Mouse (Mus musculus): Measurements from ENCODE around the gene Prdm12. TPM values are rescaled to one million over a fixed set of nuclear protein-coding genes. Genes with fewer than 3 reads are reported as not detected.

The Prdm12 gene
- polyA plus RNA-seq, 1 experiment from 2014 or later = 1.1 TPM

DNA sequence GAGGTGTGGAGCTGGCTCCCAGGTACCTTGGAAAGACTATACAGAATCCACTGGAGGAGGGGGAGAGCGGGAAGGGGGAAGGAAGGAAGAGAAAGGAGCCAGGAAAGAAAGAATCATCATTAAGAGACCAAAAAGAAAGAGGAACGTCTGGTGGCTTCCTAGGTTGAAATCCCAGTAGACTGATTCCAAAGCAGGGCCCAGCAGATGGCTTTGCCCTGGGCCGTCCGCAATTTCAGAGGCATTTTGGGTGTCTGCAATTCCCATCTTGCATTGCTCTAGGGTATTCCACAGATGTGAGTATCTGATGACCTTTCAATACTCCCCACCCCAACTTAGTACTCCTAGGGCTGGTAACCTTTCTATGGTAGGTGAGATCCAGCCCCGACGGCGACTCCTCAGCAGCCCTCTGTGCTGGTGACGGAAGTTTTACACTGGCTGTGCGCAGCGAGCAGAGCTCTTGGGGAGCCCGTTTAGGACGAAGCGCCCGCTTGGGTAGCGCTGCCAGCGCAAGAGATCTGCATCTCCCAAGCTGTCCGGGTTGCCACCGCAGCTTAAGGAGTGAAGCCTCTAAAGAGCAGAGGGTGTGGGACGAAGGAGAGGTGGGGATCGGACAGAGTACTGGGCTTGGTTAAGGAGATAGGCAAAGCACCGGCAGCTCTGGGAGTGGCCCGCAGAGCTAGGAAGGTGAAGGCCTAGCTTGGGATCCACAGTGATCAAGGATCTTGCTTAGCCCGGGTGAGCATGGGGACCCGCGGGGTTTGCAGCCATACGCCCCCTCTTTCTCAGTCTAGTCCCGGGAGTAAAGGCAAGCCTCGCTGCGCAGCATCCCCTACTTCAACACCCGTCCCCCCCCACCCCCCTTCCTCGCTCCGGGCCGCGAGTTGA lies 1.0 kb upstream of the Prdm12 start:
- H3K4me2 ChIP-seq (ENCODE audit: low read depth, low read length) = peak overlapping the region; percentile 33
- no peaks in the 10 kb centered on the region for H3K9me3 ChIP-seq (ENCODE audit: control insufficient read depth, low read length)
- H3K36me3 ChIP-seq (ENCODE audit: control insufficient read depth, insufficient read depth, low read length) = no peaks in the 10 kb centered on the region
- H3K9ac ChIP-seq (replicated peaks; ENCODE audit: low read depth, low read length) = 0 out of 2 replicates have a peak overlapping the region, but pooled peaks have one; percentile 16
- ATAC-seq (ENCODE audit: low read depth) = peak; percentile 23; the same call in 1 of the 2 replicates
- H3K27ac ChIP-seq (ENCODE audit: low read depth, low read length) = no peak overlapping the region
- H3K4me1 ChIP-seq (ENCODE audit: control insufficient read depth, insufficient read depth, low read length) = peaks cover 14% of the 10 kb centered on the region; the same call in 1 of the 2 replicates
- peak overlapping the region; percentile 19; the same call in 1 of the 2 replicates for H3K4me3 ChIP-seq (ENCODE audit: low read depth, low read length)
- H3K27me3 ChIP-seq (ENCODE audit: control insufficient read depth, insufficient read depth, low read length) = peaks cover 58% of the 10 kb centered on the region
- 1% methylated on average over 33 of the region's 34 CpGs for WGBS

DNA sequence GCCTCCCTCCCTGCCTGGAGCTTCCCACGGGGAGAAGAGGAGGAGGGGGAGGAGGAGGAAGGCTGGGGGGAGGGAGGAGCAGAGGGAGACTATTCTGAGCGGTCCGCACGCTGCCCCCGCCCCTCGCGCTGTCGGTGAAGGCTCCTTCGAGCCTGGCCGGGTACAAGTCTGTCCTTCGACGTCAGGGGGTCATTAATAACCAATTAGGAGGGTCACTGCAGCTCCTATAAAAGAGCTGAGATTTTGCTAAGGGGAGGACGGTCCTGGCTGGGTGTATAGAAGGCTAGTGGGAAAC lies 424 bp upstream of the Prdm12 start:
- H3K4me3 ChIP-seq (ENCODE audit: low read depth, low read length) = no peak overlapping the region
- ATAC-seq (ENCODE audit: low read depth) = 0 out of 2 replicates have a peak, but pooled peaks have one; percentile 7
- no peak overlapping the region for H3K27ac ChIP-seq (ENCODE audit: low read depth, low read length)
- no peaks in the 10 kb centered on the region for H3K36me3 ChIP-seq (ENCODE audit: control insufficient read depth, insufficient read depth, low read length)
- WGBS = 1% methylated on average over 12 of the region's 13 CpGs
- peaks cover 58% of the 10 kb centered on the region for H3K27me3 ChIP-seq (ENCODE audit: control insufficient read depth, insufficient read depth, low read length)
- 0 out of 2 replicates have a peak overlapping the region, but pooled peaks have one; percentile 33 for H3K4me2 ChIP-seq (ENCODE audit: low read depth, low read length)
- H3K4me1 ChIP-seq (ENCODE audit: control insufficient read depth, insufficient read depth, low read length) = peaks cover 14% of the 10 kb centered on the region; the same call in 1 of the 2 replicates
- H3K9ac ChIP-seq (replicated peaks; ENCODE audit: low read depth, low read length) = no peak overlapping the region
- no peaks in the 10 kb centered on the region for H3K9me3 ChIP-seq (ENCODE audit: control insufficient read depth, low read length)

DNA sequence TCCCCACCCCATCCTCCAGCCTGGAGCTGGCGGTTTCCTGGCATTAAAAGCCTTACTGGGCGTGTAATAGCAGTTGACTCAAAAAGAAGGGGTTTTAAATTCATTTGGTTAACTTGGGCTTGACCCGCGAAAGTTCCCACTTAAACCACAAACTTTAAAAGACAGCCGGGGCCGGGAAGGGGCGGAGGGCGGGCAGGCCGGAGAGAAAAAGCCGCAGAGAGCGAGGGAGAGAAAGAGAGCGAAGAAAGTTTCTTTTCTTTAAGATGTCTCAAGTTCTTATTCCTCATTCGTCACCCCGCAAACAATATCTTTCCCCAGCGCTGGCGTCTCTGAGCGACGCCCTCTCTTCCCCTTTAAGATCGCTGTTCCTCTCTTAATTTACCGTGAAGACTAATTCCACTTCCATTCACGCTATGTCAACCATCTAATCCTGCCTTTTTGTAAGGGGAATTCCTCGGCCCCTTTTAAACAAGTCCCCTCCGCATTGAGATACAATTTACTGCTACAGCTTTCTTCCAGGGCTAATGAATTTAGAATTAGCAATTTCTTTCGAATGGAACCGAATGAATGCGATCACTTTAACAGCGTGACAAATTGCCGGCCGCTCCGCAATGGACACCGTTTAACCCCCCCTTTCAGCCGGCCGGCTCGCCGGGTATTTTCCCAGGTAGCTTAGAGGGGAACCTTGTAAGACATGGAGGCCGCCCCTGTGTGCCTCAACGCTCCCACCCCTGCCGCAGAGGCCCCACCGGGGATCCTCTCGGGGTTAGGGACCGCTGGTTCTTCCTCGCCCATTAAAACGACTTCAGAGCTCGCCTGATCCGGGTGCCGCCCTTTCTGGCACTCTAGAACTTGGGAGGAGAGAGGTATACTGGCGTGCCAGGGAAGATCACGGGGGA lies 1.0 kb downstream of the Prdm12 start:
- WGBS = 1% methylated on average over 48 of the region's 48 CpGs
- H3K36me3 ChIP-seq (ENCODE audit: control insufficient read depth, insufficient read depth, low read length) = no peaks in the 10 kb centered on the region
- H3K9me3 ChIP-seq (ENCODE audit: control insufficient read depth, low read length) = no peaks in the 10 kb centered on the region
- peak overlapping the region; percentile 18; the same call in 1 of the 2 replicates for H3K4me2 ChIP-seq (ENCODE audit: low read depth, low read length)
- H3K4me3 ChIP-seq (ENCODE audit: low read depth, low read length) = peak overlapping the region; percentile 28
- peaks cover 10% of the 10 kb centered on the region; the same call in 1 of the 2 replicates for H3K4me1 ChIP-seq (ENCODE audit: control insufficient read depth, insufficient read depth, low read length)
- peak overlapping the region; percentile 37; the same call in 1 of the 2 replicates for H3K9ac ChIP-seq (replicated peaks; ENCODE audit: low read depth, low read length)
- peaks cover 53% of the 10 kb centered on the region for H3K27me3 ChIP-seq (ENCODE audit: control insufficient read depth, insufficient read depth, low read length)
- ATAC-seq (ENCODE audit: low read depth) = peak; percentile 18; the same call in 1 of the 2 replicates
- no peak overlapping the region; the same call in 1 of the 2 replicates for H3K27ac ChIP-seq (ENCODE audit: low read depth, low read length)

DNA sequence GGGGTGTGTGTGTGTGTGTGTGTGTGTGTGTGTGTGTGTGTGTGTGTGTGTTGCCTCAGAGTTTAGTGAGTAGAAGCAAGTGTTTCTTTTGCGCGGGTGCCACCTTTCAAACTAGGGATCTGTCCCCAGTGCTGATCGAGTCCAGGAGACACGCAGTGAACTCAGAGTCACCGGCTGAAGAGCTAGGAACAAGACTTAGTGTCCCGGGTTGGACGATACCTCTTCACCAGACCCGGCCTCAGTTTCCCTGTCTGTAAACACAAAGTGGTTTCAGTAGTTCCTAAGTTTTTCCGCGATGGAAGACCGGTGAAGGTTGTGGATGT lies 1.6 kb downstream of the Prdm12 start:
- Histone ChIP-seq H3K4me2 (ENCODE audit: low read depth, low read length) (0 out of 2 replicates have a peak overlapping the region, but pooled peaks have one; percentile 14), H3K4me1 (ENCODE audit: control insufficient read depth, insufficient read depth, low read length) (peaks cover 7% of the 10 kb centered on the region; the same call in 1 of the 2 replicates), H3K36me3 (ENCODE audit: control insufficient read depth, insufficient read depth, low read length) (no peaks in the 10 kb centered on the region), H3K27me3 (ENCODE audit: control insufficient read depth, insufficient read depth, low read length) (peaks cover 59% of the 10 kb centered on the region), H3K4me3 (ENCODE audit: low read depth, low read length) (peak overlapping the region; percentile 28), H3K9ac (replicated peaks; ENCODE audit: low read depth, low read length) (0 out of 2 replicates have a peak overlapping the region, but pooled peaks have one; percentile 8), H3K27ac (ENCODE audit: low read depth, low read length) (no peak overlapping the region), H3K9me3 (ENCODE audit: control insufficient read depth, low read length) (no peaks in the 10 kb centered on the region)
- WGBS = 2% methylated on average over 11 of the region's 11 CpGs
- no peak for ATAC-seq (ENCODE audit: low read depth)

DNA sequence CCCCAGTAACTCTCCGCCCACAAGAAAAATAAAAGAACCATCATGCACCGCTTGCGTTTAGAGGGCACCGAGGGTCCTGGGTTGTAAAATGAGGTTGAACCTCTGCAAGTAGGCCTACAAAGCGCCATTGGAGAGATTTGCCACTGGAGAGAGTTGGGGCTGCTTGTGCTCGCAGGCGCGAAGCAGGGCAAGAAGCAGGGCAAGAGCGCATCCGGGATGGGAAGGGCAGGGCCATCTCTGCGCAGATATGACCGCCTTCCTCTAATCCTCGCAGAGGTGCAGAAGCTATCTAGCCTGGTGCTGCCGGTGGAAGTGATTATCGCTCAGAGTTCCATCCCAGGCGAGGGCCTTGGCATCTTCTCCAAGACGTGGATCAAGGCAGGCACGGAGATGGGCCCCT lies 2.1 kb downstream of the Prdm12 start:
- WGBS = 2% methylated on average over 18 of the region's 18 CpGs
- 0 out of 2 replicates have a peak overlapping the region, but pooled peaks have one; percentile 14 for H3K4me2 ChIP-seq (ENCODE audit: low read depth, low read length)

DNA sequence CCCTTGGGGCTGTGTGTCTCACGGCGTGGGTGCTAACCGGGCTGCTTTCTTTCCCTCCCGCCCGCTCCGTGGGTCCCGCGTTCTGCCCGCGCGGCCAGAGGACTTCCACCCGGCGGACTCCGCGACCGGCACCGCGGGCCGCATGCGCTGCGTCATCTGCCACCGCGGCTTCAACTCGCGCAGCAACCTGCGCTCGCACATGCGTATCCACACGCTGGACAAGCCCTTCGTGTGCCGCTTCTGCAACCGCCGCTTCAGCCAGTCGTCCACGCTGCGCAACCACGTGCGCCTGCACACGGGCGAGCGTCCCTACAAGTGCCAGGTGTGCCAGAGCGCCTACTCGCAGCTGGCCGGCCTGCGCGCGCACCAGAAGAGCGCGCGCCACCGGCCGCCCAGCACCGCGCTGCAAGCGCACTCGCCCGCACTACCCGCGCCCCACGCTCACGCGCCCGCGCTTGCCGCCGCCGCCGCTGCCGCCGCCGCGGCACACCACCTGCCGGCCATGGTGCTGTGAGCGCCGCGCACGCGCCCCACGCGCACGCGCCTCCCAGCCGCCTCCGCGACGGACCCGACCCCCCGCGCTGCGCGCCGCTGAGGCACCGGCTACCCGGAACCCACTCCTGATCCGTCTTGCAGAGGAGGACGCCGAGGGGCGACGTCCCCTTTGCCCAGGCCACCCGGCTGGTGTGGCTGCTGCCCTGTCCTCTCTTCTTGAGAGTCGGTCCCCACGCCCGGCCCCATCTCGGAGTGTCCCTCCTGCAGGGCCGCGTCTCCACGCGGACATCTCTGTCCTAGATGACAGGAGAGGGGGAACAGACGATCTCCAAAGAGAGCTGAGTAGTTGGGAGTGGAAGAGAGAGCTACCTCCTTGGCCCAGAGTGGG lies 14.4 kb downstream of the Prdm12 start:
- whole genome bisulfite sequencing = under 1% methylated on average over 86 of the region's 109 CpGs
- Histone ChIP-seq H3K36me3 (ENCODE audit: control insufficient read depth, insufficient read depth, low read length) (no peaks in the 10 kb centered on the region), H3K9me3 (ENCODE audit: control insufficient read depth, low read length) (no peaks in the 10 kb centered on the region; the same call in 1 of the 2 replicates), H3K27me3 (ENCODE audit: control insufficient read depth, insufficient read depth, low read length) (peaks cover 60% of the 10 kb centered on the region), H3K4me2 (ENCODE audit: low read depth, low read length) (peak overlapping the region; percentile 82), H3K27ac (ENCODE audit: low read depth, low read length) (no peak overlapping the region), H3K4me1 (ENCODE audit: control insufficient read depth, insufficient read depth, low read length) (0 out of 2 replicates have a peak, but pooled peaks cover 5% of the 10 kb centered on the region), H3K9ac (replicated peaks; ENCODE audit: low read depth, low read length) (peak overlapping the region; percentile 44), H3K4me3 (ENCODE audit: low read depth, low read length) (peak overlapping the region; percentile 48)
- peak; percentile 87 for ATAC-seq (ENCODE audit: low read depth)

More for the DNA sequence above, 2.1 kb downstream of the Prdm12 start:
- Histone ChIP-seq H3K27ac (ENCODE audit: low read depth, low read length) (no peak overlapping the region), H3K27me3 (ENCODE audit: control insufficient read depth, insufficient read depth, low read length) (peaks cover 64% of the 10 kb centered on the region), H3K9ac (replicated peaks; ENCODE audit: low read depth, low read length) (0 out of 2 replicates have a peak overlapping the region, but pooled peaks have one; percentile 16), H3K4me1 (ENCODE audit: control insufficient read depth, insufficient read depth, low read length) (peaks cover 4% of the 10 kb centered on the region; the same call in 1 of the 2 replicates), H3K36me3 (ENCODE audit: control insufficient read depth, insufficient read depth, low read length) (no peaks in the 10 kb centered on the region), H3K4me3 (ENCODE audit: low read depth, low read length) (peak overlapping the region; percentile 28), H3K9me3 (ENCODE audit: control insufficient read depth, low read length) (no peaks in the 10 kb centered on the region)
- ATAC-seq (ENCODE audit: low read depth) = no peak

DNA sequence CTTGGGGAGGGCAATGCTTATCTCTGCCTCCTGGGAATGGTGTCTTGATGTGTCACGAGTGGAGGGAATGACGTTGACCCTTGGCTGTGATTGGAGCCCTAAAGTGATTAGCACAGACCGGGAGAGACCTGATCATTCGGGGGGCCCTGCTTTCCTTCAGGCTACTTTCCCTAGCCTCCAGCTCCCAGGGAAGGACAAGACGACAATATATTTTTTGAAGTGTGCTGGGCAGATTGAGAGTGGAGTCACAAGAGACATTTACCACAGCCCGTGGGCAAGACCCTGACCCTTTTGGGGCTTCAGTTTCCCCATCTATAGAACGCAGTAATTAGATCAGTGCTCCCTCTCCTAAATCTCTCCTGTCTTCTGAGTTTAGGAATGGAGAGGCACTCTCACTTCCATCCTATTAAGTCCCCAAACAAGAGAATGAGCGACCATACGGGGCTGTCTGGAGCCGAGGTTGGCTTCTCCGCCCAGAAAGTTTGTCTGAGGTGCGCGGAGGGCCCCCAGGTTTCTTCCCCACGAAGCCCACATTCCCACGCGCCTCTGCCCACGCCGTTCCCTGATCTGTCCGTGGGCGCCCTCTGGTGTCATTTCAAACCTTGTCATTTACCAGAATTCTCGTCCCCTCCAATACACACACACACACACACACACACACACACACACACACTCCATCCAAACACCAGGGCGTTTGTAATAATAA lies 15.2 kb downstream of the Prdm12 start:
- peak; percentile 47; the same call in 1 of the 2 replicates for ATAC-seq (ENCODE audit: low read depth)

More for the DNA sequence above, 15.2 kb downstream of the Prdm12 start:
- Histone ChIP-seq H3K9ac (replicated peaks; ENCODE audit: low read depth, low read length) (no peak overlapping the region), H3K4me2 (ENCODE audit: low read depth, low read length) (peak overlapping the region; percentile 82), H3K27ac (ENCODE audit: low read depth, low read length) (no peak overlapping the region), H3K27me3 (ENCODE audit: control insufficient read depth, insufficient read depth, low read length) (peaks cover 53% of the 10 kb centered on the region), H3K4me3 (ENCODE audit: low read depth, low read length) (peak overlapping the region; percentile 48), H3K4me1 (ENCODE audit: control insufficient read depth, insufficient read depth, low read length) (0 out of 2 replicates have a peak, but pooled peaks cover 5% of the 10 kb centered on the region), H3K9me3 (ENCODE audit: control insufficient read depth, low read length) (no peaks in the 10 kb centered on the region; the same call in 1 of the 2 replicates), H3K36me3 (ENCODE audit: control insufficient read depth, insufficient read depth, low read length) (no peaks in the 10 kb centered on the region)
- WGBS = 6% methylated on average over 22 of the region's 22 CpGs

All from neural tube, embryonic 14.5 days (tissue).